Mouse (Mus musculus): Measurements from ENCODE around the gene Dnlz. TPM values are rescaled to one million over a fixed set of nuclear protein-coding genes. Genes with fewer than 3 reads are reported as not detected.

The Dnlz gene
- polyA plus RNA-seq, 1 experiment, result 13.4 TPM

GRCm38 (mm10) chr2:26323589-26324325 lies 28.2 kb downstream of the Dnlz start:
- no peak overlapping the region for H3K4me3 ChIP-seq (ENCODE audit: extremely low read depth, insufficient read depth, insufficient read length)
- no peaks in the 10 kb centered on the region for H3K4me1 ChIP-seq (ENCODE audit: control insufficient read depth, insufficient read depth, insufficient read length)
- H3K27me3 ChIP-seq (ENCODE audit: control insufficient read depth, insufficient read depth, low read length), result no peaks in the 10 kb centered on the region
- peaks cover 3% of the 10 kb centered on the region for H3K36me3 ChIP-seq (ENCODE audit: control insufficient read depth, insufficient read depth, low read length)
- TF ChIP-seq CTCF (IDR thresholded peaks at IDR 0.05; ENCODE audit: extremely low read depth, insufficient read depth, insufficient read length, insufficient replicate concordance) (no peak), POLR2A (IDR thresholded peaks at IDR 0.05; ENCODE audit: low read depth, low read length) (no peak)
- 95% methylated on average over 13 of the region's 13 CpGs for WGBS
- DNase-seq (ENCODE audit: low read depth in 1 of 2, low spot score in 2 of 2), result no peak
- no peak overlapping the region for H3K27ac ChIP-seq (ENCODE audit: insufficient read depth, low read length)

- no peak for DNase-seq (ENCODE audit: low read depth in 1 of 2, low spot score in 2 of 2)
- no peaks in the 10 kb centered on the region for H3K27me3 ChIP-seq (ENCODE audit: control insufficient read depth, insufficient read depth, low read length)
- peaks cover 3% of the 10 kb centered on the region for H3K36me3 ChIP-seq (ENCODE audit: control insufficient read depth, insufficient read depth, low read length)
- H3K4me3 ChIP-seq (ENCODE audit: extremely low read depth, insufficient read depth, insufficient read length), result no peak overlapping the region
- peaks cover 4% of the 10 kb centered on the region for H3K4me1 ChIP-seq (ENCODE audit: control insufficient read depth, insufficient read depth, insufficient read length)
- no peak for TF ChIP-seq POLR2A (IDR thresholded peaks at IDR 0.05; ENCODE audit: low read depth, low read length)
- no peak for TF ChIP-seq CTCF (IDR thresholded peaks at IDR 0.05; ENCODE audit: extremely low read depth, insufficient read depth, insufficient read length, insufficient replicate concordance)
- 90% methylated on average over 14 of the region's 14 CpGs for WGBS
- no peak overlapping the region for H3K27ac ChIP-seq (ENCODE audit: insufficient read depth, low read length)
Observed at GRCm38 (mm10) chr2:26320245-26321185, 31.4 kb downstream of the Dnlz start.

GRCm38 (mm10) chr2:26319519-26320244 lies 32.2 kb downstream of the Dnlz start:
- H3K4me1 ChIP-seq (ENCODE audit: control insufficient read depth, insufficient read depth, insufficient read length), result peaks cover 4% of the 10 kb centered on the region
- H3K36me3 ChIP-seq (ENCODE audit: control insufficient read depth, insufficient read depth, low read length), result peaks cover 3% of the 10 kb centered on the region
- no peak for TF ChIP-seq CTCF (IDR thresholded peaks at IDR 0.05; ENCODE audit: extremely low read depth, insufficient read depth, insufficient read length, insufficient replicate concordance)
- TF ChIP-seq POLR2A (IDR thresholded peaks at IDR 0.05; ENCODE audit: low read depth, low read length), result no peak
- no peak overlapping the region for H3K4me3 ChIP-seq (ENCODE audit: extremely low read depth, insufficient read depth, insufficient read length)
- no peaks in the 10 kb centered on the region for H3K27me3 ChIP-seq (ENCODE audit: control insufficient read depth, insufficient read depth, low read length)
- H3K27ac ChIP-seq (ENCODE audit: insufficient read depth, low read length), result no peak overlapping the region
- WGBS, result 90% methylated on average over 13 of the region's 13 CpGs
- DNase-seq (ENCODE audit: low read depth in 1 of 2, low spot score in 2 of 2), result no peak

- no peaks in the 10 kb centered on the region for H3K27me3 ChIP-seq (ENCODE audit: control insufficient read depth, insufficient read depth, low read length)
- peaks cover 3% of the 10 kb centered on the region for H3K36me3 ChIP-seq (ENCODE audit: control insufficient read depth, insufficient read depth, low read length)
- no peak overlapping the region for H3K27ac ChIP-seq (ENCODE audit: insufficient read depth, low read length)
- TF ChIP-seq POLR2A (IDR thresholded peaks at IDR 0.05; ENCODE audit: low read depth, low read length) (no peak), CTCF (IDR thresholded peaks at IDR 0.05; ENCODE audit: extremely low read depth, insufficient read depth, insufficient read length, insufficient replicate concordance) (no peak)
- WGBS, result 91% methylated on average over 9 of the region's 9 CpGs
- H3K4me3 ChIP-seq (ENCODE audit: extremely low read depth, insufficient read depth, insufficient read length), result no peak overlapping the region
- no peak for DNase-seq (ENCODE audit: low read depth in 1 of 2, low spot score in 2 of 2)
- H3K4me1 ChIP-seq (ENCODE audit: control insufficient read depth, insufficient read depth, insufficient read length), result peaks cover 4% of the 10 kb centered on the region
Observed at GRCm38 (mm10) chr2:26319109-26319508, 32.8 kb downstream of the Dnlz start.

GRCm38 (mm10) chr2:26317991-26318672 lies 33.8 kb downstream of the Dnlz start:
- no peak for DNase-seq (ENCODE audit: low read depth in 1 of 2, low spot score in 2 of 2)
- no peaks in the 10 kb centered on the region for H3K36me3 ChIP-seq (ENCODE audit: control insufficient read depth, insufficient read depth, low read length)
- 88% methylated on average over 3 of the region's 3 CpGs for WGBS
- TF ChIP-seq POLR2A (IDR thresholded peaks at IDR 0.05; ENCODE audit: low read depth, low read length), result no peak
- TF ChIP-seq CTCF (IDR thresholded peaks at IDR 0.05; ENCODE audit: extremely low read depth, insufficient read depth, insufficient read length, insufficient replicate concordance), result no peak
- H3K27ac ChIP-seq (ENCODE audit: insufficient read depth, low read length), result no peak overlapping the region
- H3K4me1 ChIP-seq (ENCODE audit: control insufficient read depth, insufficient read depth, insufficient read length), result peaks cover 4% of the 10 kb centered on the region
- no peak overlapping the region for H3K4me3 ChIP-seq (ENCODE audit: extremely low read depth, insufficient read depth, insufficient read length)
- H3K27me3 ChIP-seq (ENCODE audit: control insufficient read depth, insufficient read depth, low read length), result no peaks in the 10 kb centered on the region

GRCm38 (mm10) chr2:26317371-26317770 lies 34.5 kb downstream of the Dnlz start:
- TF ChIP-seq POLR2A (IDR thresholded peaks at IDR 0.05; ENCODE audit: low read depth, low read length) (no peak), CTCF (IDR thresholded peaks at IDR 0.05; ENCODE audit: extremely low read depth, insufficient read depth, insufficient read length, insufficient replicate concordance) (no peak)
- Histone ChIP-seq H3K27ac (ENCODE audit: insufficient read depth, low read length) (no peak overlapping the region), H3K36me3 (ENCODE audit: control insufficient read depth, insufficient read depth, low read length) (no peaks in the 10 kb centered on the region), H3K27me3 (ENCODE audit: control insufficient read depth, insufficient read depth, low read length) (no peaks in the 10 kb centered on the region), H3K4me3 (ENCODE audit: extremely low read depth, insufficient read depth, insufficient read length) (no peak overlapping the region), H3K4me1 (ENCODE audit: control insufficient read depth, insufficient read depth, insufficient read length) (peaks cover 4% of the 10 kb centered on the region)
- no peak for DNase-seq (ENCODE audit: low read depth in 1 of 2, low spot score in 2 of 2)
- WGBS, result 80% methylated on average over 3 of the region's 3 CpGs
